Mouse (Mus musculus): ENCODE data around the gene Kdelr2. TPM values are rescaled to one million over a fixed set of nuclear protein-coding genes. Genes with fewer than 3 reads are reported as not detected.
A peak's percentile ranks its signal among the peaks of the same experiment; 100 is the strongest.

The Kdelr2 gene
- polyA plus RNA-seq, 1 experiment from 2014 or later: 297 TPM

DNA sequence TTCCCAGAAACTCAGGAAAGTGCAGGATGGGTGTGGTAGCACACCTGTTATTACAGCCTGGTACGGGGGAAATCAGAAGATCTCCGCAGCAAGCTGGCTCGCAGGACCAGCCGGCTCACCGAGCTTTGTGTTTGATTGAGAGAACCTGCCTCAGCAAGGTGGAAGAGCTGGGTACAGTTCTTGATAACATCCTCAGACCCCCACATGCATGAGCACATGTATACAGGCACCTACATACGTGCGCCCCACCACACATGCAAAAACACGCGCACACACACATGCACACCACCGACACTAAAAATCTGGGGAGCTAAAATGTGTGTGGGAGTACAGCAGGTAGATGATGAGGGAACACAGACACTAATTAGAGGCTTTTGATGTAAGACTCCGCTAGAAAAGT, 60.0 kb downstream of the Kdelr2 start:
- no peak for ATAC-seq (ENCODE audit: insufficient number of reproducible peaks, insufficient read depth, low FRiP score, low TSS enrichment, low read depth)
- H3K9ac ChIP-seq (replicated peaks): peak overlapping the region; percentile 72; the same call in 1 of the 2 replicates
- H3K4me2 ChIP-seq: peak overlapping the region; percentile 86
- peaks cover 12% of the 10 kb centered on the region; the same call in 1 of the 2 replicates for H3K4me1 ChIP-seq (replicated peaks)
- H3K27ac ChIP-seq: no peak overlapping the region
- H3K4me3 ChIP-seq (replicated peaks): peak overlapping the region; percentile 73
- H3K27me3 ChIP-seq: peaks cover 4% of the 10 kb centered on the region; the same call in 1 of the 2 replicates
- WGBS: 70% methylated on average over 11 of the region's 11 CpGs
- H3K9me3 ChIP-seq: no peaks in the 10 kb centered on the region
- H3K36me3 ChIP-seq: peaks cover 17% of the 10 kb centered on the region

GRCm38 (mm10) chr5:143464100-143464756, 60.6 kb downstream of the Kdelr2 start, which contains the start of gene Daglb:
Gene Daglb, plus strand, starts transcription at chr5:143464584.
- Histone ChIP-seq H3K27ac (0 out of 2 replicates have a peak within 1 kb of the TSS, but pooled peaks have one; percentile 35), H3K4me2 (peak within 1 kb of the TSS; percentile 86), H3K36me3 (peaks cover 22% of the 10 kb centered on the region), H3K4me1 (replicated peaks) (peaks cover 12% of the 10 kb centered on the region; the same call in 1 of the 2 replicates), H3K4me3 (replicated peaks) (peak within 1 kb of the TSS; percentile 73), H3K9me3 (no peaks in the 10 kb centered on the region), H3K27me3 (peaks cover 4% of the 10 kb centered on the region; the same call in 1 of the 2 replicates), H3K9ac (replicated peaks) (peak within 1 kb of the TSS; percentile 72)
- peak; percentile 91 for ATAC-seq (ENCODE audit: insufficient number of reproducible peaks, insufficient read depth, low FRiP score, low TSS enrichment, low read depth)
- WGBS: 1% methylated on average over 43 of the region's 43 CpGs

GRCm38 (mm10) chr5:143464757-143465118, 61.1 kb downstream of the Kdelr2 start:
- WGBS: under 1% methylated on average over 20 of the region's 20 CpGs
- H3K27ac ChIP-seq: 0 out of 2 replicates have a peak overlapping the region, but pooled peaks have one; percentile 35

GRCm38 (mm10) chr5:143465156-143466085, 61.8 kb downstream of the Kdelr2 start:
- H3K4me2 ChIP-seq: peak overlapping the region; percentile 86
- peaks cover 12% of the 10 kb centered on the region; the same call in 1 of the 2 replicates for H3K4me1 ChIP-seq (replicated peaks)
- 36% methylated on average over 23 of the region's 23 CpGs for WGBS
- H3K4me3 ChIP-seq (replicated peaks): peak overlapping the region; percentile 73
- no peaks in the 10 kb centered on the region for H3K9me3 ChIP-seq
- no peak for ATAC-seq (ENCODE audit: insufficient number of reproducible peaks, insufficient read depth, low FRiP score, low TSS enrichment, low read depth)
- H3K9ac ChIP-seq (replicated peaks): peak overlapping the region; percentile 72
- H3K36me3 ChIP-seq: peaks cover 30% of the 10 kb centered on the region
- H3K27ac ChIP-seq: no peak overlapping the region
- peaks cover 4% of the 10 kb centered on the region; the same call in 1 of the 2 replicates for H3K27me3 ChIP-seq

More at GRCm38 (mm10) chr5:143464757-143465118, 61.1 kb downstream of the Kdelr2 start:
- Histone ChIP-seq H3K9me3 (no peaks in the 10 kb centered on the region), H3K4me1 (replicated peaks) (peaks cover 12% of the 10 kb centered on the region; the same call in 1 of the 2 replicates), H3K36me3 (peaks cover 26% of the 10 kb centered on the region), H3K4me2 (peak overlapping the region; percentile 86), H3K27me3 (peaks cover 4% of the 10 kb centered on the region; the same call in 1 of the 2 replicates), H3K9ac (replicated peaks) (peak overlapping the region; percentile 72), H3K4me3 (replicated peaks) (peak overlapping the region; percentile 73)
- ATAC-seq (ENCODE audit: insufficient number of reproducible peaks, insufficient read depth, low FRiP score, low TSS enrichment, low read depth): peak; percentile 76

DNA sequence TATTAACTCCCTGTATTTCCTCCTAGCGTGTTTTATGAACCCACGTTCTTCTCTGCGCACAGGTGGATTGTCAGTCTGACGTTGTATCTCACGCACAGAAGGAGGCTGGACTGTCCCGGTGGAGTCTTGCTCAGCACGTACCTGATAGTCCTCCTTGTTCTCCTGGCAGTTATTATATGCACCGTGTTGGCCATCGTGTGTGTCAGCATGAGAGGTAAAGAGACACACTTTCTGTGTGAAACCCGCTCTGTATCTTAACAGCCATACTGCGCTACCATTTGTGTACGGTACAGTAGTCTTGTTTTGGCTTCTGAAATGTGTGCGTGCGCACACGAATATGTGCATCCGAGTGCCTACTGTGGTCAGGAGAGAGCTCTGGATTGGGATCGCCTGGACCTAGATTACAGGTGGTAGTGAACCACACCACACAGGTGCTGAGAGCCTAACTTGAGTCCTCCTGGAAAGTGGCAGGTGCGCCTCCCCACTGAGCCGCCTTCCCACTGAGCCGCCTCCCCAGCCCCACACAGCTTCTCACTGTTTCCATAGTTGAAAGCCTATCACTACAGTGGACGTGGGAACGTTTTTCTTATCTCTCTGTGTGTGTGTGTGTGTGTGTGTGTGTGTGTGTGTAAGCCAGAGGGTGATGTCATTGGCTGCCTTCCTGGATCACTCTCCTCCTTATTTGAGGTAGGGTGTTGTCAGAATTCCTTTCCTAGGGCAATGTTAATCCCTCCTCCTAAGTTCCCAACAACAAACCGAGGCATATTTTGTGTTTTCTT, 63.4 kb downstream of the Kdelr2 start:
- Histone ChIP-seq H3K4me1 (replicated peaks) (peaks cover 12% of the 10 kb centered on the region; the same call in 1 of the 2 replicates), H3K9me3 (no peaks in the 10 kb centered on the region), H3K4me3 (replicated peaks) (no peak overlapping the region), H3K36me3 (peaks cover 34% of the 10 kb centered on the region), H3K9ac (replicated peaks) (no peak overlapping the region), H3K4me2 (no peak overlapping the region), H3K27me3 (no peaks in the 10 kb centered on the region), H3K27ac (no peak overlapping the region)
- ATAC-seq (ENCODE audit: insufficient number of reproducible peaks, insufficient read depth, low FRiP score, low TSS enrichment, low read depth): no peak
- 91% methylated on average over 23 of the region's 23 CpGs for WGBS

GRCm38 (mm10) chr5:143467931-143468330, 64.3 kb downstream of the Kdelr2 start:
- Histone ChIP-seq H3K9me3 (no peaks in the 10 kb centered on the region), H3K27me3 (no peaks in the 10 kb centered on the region), H3K4me3 (replicated peaks) (no peak overlapping the region), H3K27ac (no peak overlapping the region), H3K9ac (replicated peaks) (no peak overlapping the region), H3K36me3 (peaks cover 35% of the 10 kb centered on the region), H3K4me1 (replicated peaks) (peaks cover 12% of the 10 kb centered on the region; the same call in 1 of the 2 replicates), H3K4me2 (no peak overlapping the region)
- ATAC-seq (ENCODE audit: insufficient number of reproducible peaks, insufficient read depth, low FRiP score, low TSS enrichment, low read depth): no peak
- WGBS: 93% methylated on average over 6 of the region's 6 CpGs

DNA sequence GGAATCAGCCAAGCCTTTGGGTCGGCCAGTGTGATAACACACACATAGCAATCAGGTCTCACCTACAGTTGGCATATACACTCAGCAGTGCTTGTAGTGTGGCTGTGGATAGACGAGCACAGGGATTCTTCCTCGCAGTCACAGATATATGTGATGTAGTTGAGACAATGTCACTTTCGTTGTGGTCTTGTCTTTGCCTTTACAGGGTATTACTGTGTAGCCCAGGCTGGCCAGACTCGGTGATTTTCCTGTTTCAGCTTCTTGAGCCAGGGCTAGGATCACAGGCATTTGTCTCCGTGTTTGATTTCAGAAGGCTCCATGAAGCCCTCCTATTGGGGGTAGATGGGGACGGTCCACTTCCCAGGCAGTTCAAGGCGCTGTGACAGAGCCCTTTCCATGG, 66.0 kb downstream of the Kdelr2 start:
- Histone ChIP-seq H3K36me3 (peaks cover 51% of the 10 kb centered on the region), H3K4me3 (replicated peaks) (no peak overlapping the region), H3K9me3 (no peaks in the 10 kb centered on the region), H3K9ac (replicated peaks) (no peak overlapping the region), H3K27ac (no peak overlapping the region), H3K4me2 (no peak overlapping the region), H3K27me3 (no peaks in the 10 kb centered on the region), H3K4me1 (replicated peaks) (peaks cover 7% of the 10 kb centered on the region; the same call in 1 of the 2 replicates)
- ATAC-seq (ENCODE audit: insufficient number of reproducible peaks, insufficient read depth, low FRiP score, low TSS enrichment, low read depth): no peak
- WGBS: 95% methylated on average over 8 of the region's 8 CpGs

DNA sequence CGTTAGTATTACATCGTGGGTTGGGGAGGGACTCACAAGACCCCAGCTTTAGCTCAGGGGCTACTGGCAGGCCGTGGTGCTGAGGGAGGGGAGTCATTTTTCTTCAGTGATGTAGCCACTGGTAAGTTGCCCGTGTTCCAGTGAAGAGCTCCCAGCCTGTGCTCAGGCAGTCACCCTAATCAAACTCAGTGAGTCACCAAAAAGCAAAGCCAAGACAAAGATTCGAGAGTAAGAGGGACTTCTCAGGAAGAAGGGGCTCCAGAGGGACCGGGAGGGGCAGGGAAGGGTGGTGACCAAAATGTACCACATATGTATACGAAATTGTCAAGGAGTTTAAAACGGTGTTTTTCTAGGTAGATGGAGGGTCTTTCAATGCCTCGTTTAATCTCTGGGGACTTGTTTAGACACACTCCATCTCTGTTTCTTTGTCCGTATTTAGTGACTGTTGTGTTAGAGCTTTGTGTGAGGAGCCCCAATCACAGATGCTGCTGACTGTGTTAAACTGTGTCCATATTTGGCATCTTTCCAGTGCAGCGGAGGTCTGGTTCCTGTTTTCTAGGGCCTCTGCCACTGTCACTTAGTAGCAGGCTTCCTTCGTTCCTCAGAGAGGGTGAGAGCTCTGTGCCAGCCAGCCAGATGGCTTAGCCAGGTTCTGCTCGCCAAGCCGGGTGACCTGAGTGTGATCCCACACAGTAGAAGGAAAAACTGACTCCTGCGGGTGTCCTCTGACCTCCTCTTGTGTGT, 67.0 kb downstream of the Kdelr2 start:
- WGBS: 84% methylated on average over 15 of the region's 15 CpGs
- no peak for ATAC-seq (ENCODE audit: insufficient number of reproducible peaks, insufficient read depth, low FRiP score, low TSS enrichment, low read depth)
- no peak overlapping the region for H3K4me3 ChIP-seq (replicated peaks)
- no peak overlapping the region for H3K9ac ChIP-seq (replicated peaks)
- H3K27me3 ChIP-seq: no peaks in the 10 kb centered on the region
- peaks cover 61% of the 10 kb centered on the region for H3K36me3 ChIP-seq
- no peak overlapping the region for H3K4me2 ChIP-seq
- H3K4me1 ChIP-seq (replicated peaks): 0 out of 2 replicates have a peak, but pooled peaks cover 4% of the 10 kb centered on the region
- no peaks in the 10 kb centered on the region for H3K9me3 ChIP-seq
- peak overlapping the region; percentile 41; the same call in 1 of the 2 replicates for H3K27ac ChIP-seq

DNA sequence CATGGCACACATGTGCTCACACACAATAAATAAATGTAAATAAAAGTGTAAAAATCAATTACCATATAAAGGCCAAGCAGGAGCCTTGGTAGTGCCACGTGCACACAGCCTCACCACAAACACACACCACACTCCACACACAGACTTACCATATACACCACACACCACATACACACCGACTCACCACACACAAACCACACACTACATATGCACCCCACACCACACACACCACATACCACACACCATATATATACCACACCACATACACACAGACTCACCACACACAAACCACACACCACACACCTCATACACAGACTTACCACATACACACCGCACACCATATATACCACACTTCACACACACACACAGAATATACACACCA, 67.5 kb downstream of the Kdelr2 start:
- no peak overlapping the region for H3K9ac ChIP-seq (replicated peaks)
- no peaks in the 10 kb centered on the region for H3K27me3 ChIP-seq
- H3K36me3 ChIP-seq: peaks cover 66% of the 10 kb centered on the region
- no peak overlapping the region for H3K27ac ChIP-seq
- no peak overlapping the region for H3K4me3 ChIP-seq (replicated peaks)
- H3K4me2 ChIP-seq: no peak overlapping the region
- no peaks in the 10 kb centered on the region for H3K9me3 ChIP-seq
- no peak for ATAC-seq (ENCODE audit: insufficient number of reproducible peaks, insufficient read depth, low FRiP score, low TSS enrichment, low read depth)
- 93% methylated on average over 3 of the region's 3 CpGs for WGBS
- no peaks in the 10 kb centered on the region for H3K4me1 ChIP-seq (replicated peaks)

Data from limb, embryonic 12.5 days (tissue).